Mouse (Mus musculus) megakaryocyte, embryonic 14.5 days (primary cell): Measurements from ENCODE around the gene Dnajc28.

Experiments
- FLI1 ChIP-seq: IDR thresholded peaks from 2 replicates; pipeline ENCODE4 v1.6.1; 2012; ENCODE audit warnings: low read length, inconsistent platforms, mixed read lengths
- GATA1 ChIP-seq: IDR thresholded peaks from 3 replicates; pipeline ENCODE4 v1.6.1; 2012; ENCODE audit warnings: mixed read lengths, low read length, inconsistent platforms, borderline replicate concordance

DNA sequence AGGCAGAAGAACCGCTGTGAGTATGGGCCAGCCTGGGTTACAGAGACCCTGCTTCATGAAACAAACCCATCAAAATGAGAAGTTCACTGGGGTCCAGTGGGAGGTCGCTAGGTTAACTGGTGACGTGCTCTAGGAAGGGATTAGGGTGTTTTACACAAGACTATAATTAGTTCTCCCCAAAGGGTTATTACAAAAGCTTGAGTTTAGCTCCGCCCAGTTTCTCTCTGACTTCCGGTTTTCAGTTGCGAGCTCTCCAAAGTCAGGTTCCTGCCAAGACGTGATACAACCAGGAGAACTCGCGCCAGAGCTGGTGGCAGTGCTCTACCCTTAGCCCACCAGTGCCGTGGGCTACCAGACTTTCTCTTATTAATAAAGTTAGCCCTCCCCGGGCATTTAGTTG, 7.6 kb downstream of the Dnajc28 start:
- no peak for TF ChIP-seq GATA1
- TF ChIP-seq FLI1, result no peak
